Mouse (Mus musculus) heart, adult 2 months (tissue): Measurements from ENCODE around the gene Fgfr2. TPM values are rescaled to one million over a fixed set of nuclear protein-coding genes. Genes with fewer than 3 reads are reported as not detected.

Experiments
- DNase-seq, 2 experiments: peaks; one replicate each; pipeline ENCODE4 v3.0.0; 2021
- H3K27ac ChIP-seq: fragments of 200-600 bp; 2 replicates; pipeline ENCODE4 v1.8.1; 2022
- H3K27me3 ChIP-seq: fragments of 200-500 bp; 2 replicates; pipeline ENCODE4 v1.6.1; 2012; ENCODE audit warnings: mild to moderate bottlenecking, low read length, inconsistent platforms, mixed read lengths; ENCODE audit not compliant: control insufficient read depth, insufficient read depth
- H3K36me3 ChIP-seq: fragments of 200-500 bp; 2 replicates; pipeline ENCODE4 v1.6.1; 2012; ENCODE audit warnings: low read length, inconsistent platforms; ENCODE audit not compliant: control insufficient read depth, insufficient read depth
- H3K4me1 ChIP-seq: fragments of 200-500 bp; 2 replicates; pipeline ENCODE4 v1.6.1; 2011; ENCODE audit warnings: low read length; ENCODE audit not compliant: control insufficient read depth, insufficient read depth
- H3K4me3 ChIP-seq: fragments of 200-600 bp; 2 replicates; pipeline ENCODE4 v1.8.1; 2022
- H3K79me2 ChIP-seq: fragments of 200-500 bp; replicated peaks from 2 replicates; pipeline ENCODE4 v1.6.1; 2012; ENCODE audit warnings: mild to moderate bottlenecking, inconsistent platforms, low read length, moderate library complexity, mixed read lengths; ENCODE audit not compliant: control insufficient read depth, insufficient read depth
- H3K9ac ChIP-seq: fragments of 200-500 bp; 2 replicates; pipeline ENCODE4 v1.6.1; 2012; ENCODE audit warnings: low read depth, mild to moderate bottlenecking, control low read depth, inconsistent platforms, low read length, mixed read lengths
- CTCF ChIP-seq: fragments of 200-600 bp; IDR thresholded peaks from 2 replicates; pipeline ENCODE4 v1.8.1; 2022; ENCODE audit warnings: antibody characterized with exemption, mild to moderate bottlenecking, moderate library complexity
- EP300 ChIP-seq: fragments of 200-500 bp; IDR thresholded peaks from 2 replicates; pipeline ENCODE4 v1.6.1; 2011; ENCODE audit warnings: low read depth, low read length, control low read depth; ENCODE audit not compliant: insufficient read depth
- POLR2A ChIP-seq: fragments of 200-500 bp; IDR thresholded peaks from 2 replicates; pipeline ENCODE4 v1.6.1; 2011; ENCODE audit warnings: mild to moderate bottlenecking, low read depth, low read length, control low read depth; ENCODE audit not compliant: insufficient read depth
- WGBS: fragments of 180-500 bp; shearing (Covaris S2); methylation state at CpG from one replicate; pipeline ENCODE4 v1.1.7; 2018; 5-methylcytosine and 5-hydroxymethylcytosine counted together
- intact Hi-C: fragments of 180-260 bp; cut with DNase I; formaldehyde crosslinking; loops from one replicate; pipeline ENCODE4 v1.15.1; 2025
- polyA plus RNA-seq: library from polyadenylated mRNA; depleted of rRNA; stranded (reverse); fragments of >200 nt; gene quantifications from 2 replicates; pipeline ENCODE4 v1.2.3, GENCODE M21; 2012
- total RNA-seq, 2 experiments: library from RNA; stranded (reverse); gene quantifications; 2 replicates each; pipeline ENCODE4 v1.2.3; 2021

The Fgfr2 gene
- total and polyA plus RNA-seq, 3 experiments, result 1.1 to 2.0 (median 1.3) TPM

DNA sequence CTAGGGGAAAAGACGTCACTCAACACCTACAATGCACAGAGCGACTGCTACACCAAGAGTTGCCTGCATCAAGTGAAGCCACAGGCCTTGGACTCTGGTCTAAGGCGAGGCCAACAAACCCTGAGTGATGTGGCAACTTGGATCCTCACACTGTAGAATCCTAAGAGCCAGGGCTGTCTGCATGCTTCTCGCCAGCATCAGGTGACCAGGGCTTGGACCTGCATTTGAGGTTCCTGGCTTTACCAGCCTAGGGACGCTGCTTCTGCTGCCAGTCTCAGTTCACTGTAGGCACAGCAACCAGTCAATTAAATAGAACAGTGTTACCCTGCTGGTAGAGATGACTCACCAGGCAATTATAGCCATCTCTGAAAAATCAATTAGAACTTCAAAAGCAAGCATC lies 1011.4 kb downstream of the Fgfr2 start:
- intact Hi-C loops, result no loop called here
- Histone ChIP-seq H3K79me2 (no peaks in the 10 kb centered on the region), H3K27ac (no peak overlapping the region), H3K4me1 (no peaks in the 10 kb centered on the region), H3K27me3 (0 out of 2 replicates have a peak, but pooled peaks cover 2% of the 10 kb centered on the region), H3K36me3 (no peaks in the 10 kb centered on the region), H3K9ac (no peak overlapping the region), H3K4me3 (no peak overlapping the region)
- WGBS, result 59% methylated on average over 5 of the region's 5 CpGs
- TF ChIP-seq CTCF, result no peak
- no peak for TF ChIP-seq POLR2A
- TF ChIP-seq EP300, result no peak
- no peak for DNase-seq

- DNase-seq, result no peak
These were observed 1012.8 kb downstream of the Fgfr2 start for GRCm38 (mm10) chr7:132110308-132110707.

DNA sequence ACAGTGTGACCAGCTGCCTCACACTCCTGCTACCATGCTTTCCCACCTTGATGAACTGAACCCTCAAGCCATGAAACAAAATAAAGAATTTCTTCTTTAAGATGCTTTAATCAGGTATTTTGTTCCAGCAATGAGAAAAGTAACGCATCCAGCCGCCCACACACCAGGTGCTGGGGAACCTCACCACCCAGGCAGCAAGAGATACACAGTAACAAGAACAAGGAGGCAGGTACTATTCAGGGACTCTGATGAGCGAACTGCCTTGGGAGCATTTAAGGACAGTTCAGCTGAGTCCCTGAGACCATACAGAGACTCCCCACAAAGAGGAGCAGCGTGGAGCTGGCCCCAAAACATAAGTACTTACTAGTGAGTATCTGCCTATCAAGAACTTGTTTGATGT lies 1016.3 kb downstream of the Fgfr2 start:
- no peak for DNase-seq
- 68% methylated on average over 4 of the region's 4 CpGs for WGBS
- Histone ChIP-seq H3K9ac (no peak overlapping the region), H3K27me3 (0 out of 2 replicates have a peak, but pooled peaks cover 2% of the 10 kb centered on the region), H3K4me1 (no peaks in the 10 kb centered on the region), H3K27ac (no peak overlapping the region), H3K79me2 (no peaks in the 10 kb centered on the region), H3K36me3 (no peaks in the 10 kb centered on the region), H3K4me3 (no peak overlapping the region)
- TF ChIP-seq CTCF (no peak), POLR2A (no peak), EP300 (no peak)
- intact Hi-C loops, result no loop called here

More at GRCm38 (mm10) chr7:132110308-132110707, 1012.8 kb downstream of the Fgfr2 start:
- Histone ChIP-seq H3K79me2 (no peaks in the 10 kb centered on the region), H3K27ac (no peak overlapping the region), H3K9ac (no peak overlapping the region), H3K27me3 (0 out of 2 replicates have a peak, but pooled peaks cover 2% of the 10 kb centered on the region), H3K4me3 (no peak overlapping the region), H3K4me1 (no peaks in the 10 kb centered on the region), H3K36me3 (no peaks in the 10 kb centered on the region)
- WGBS, result 86% methylated on average over 3 of the region's 3 CpGs
- intact Hi-C loops, result no loop called here
- TF ChIP-seq POLR2A (no peak), EP300 (no peak), CTCF (no peak)

DNA sequence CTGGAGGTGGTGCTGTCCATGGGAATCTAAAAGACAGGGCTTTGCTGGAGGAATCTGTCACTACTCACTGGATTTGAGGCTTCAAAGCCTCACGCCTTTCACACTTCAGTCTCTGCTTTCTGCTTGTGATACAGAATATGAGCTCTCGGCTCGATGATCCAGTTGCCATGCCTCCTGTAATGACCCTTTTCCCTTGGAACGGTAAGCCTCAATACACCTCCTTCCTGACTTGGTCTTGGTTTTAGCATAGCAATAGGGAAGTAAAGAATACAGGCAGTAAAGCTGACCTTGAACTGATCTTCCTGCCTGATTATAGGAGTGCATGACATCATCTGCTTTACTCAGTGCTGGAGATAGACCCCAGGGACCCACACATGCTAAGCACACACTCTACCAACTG lies 1017.8 kb downstream of the Fgfr2 start:
- 55% methylated on average over 4 of the region's 4 CpGs for WGBS
- Histone ChIP-seq H3K4me3 (no peak overlapping the region), H3K27me3 (0 out of 2 replicates have a peak, but pooled peaks cover 2% of the 10 kb centered on the region), H3K27ac (no peak overlapping the region), H3K4me1 (no peaks in the 10 kb centered on the region), H3K9ac (no peak overlapping the region), H3K36me3 (no peaks in the 10 kb centered on the region), H3K79me2 (no peaks in the 10 kb centered on the region)
- no peak for DNase-seq
- intact Hi-C loops, result no loop called here
- TF ChIP-seq CTCF (no peak), EP300 (no peak), POLR2A (no peak)

GRCm38 (mm10) chr7:132098441-132098840 lies 1024.7 kb downstream of the Fgfr2 start:
- WGBS, result 38% methylated on average over 4 of the region's 4 CpGs
- H3K4me1 ChIP-seq, result no peaks in the 10 kb centered on the region
- no peaks in the 10 kb centered on the region for H3K27me3 ChIP-seq
- no peak for DNase-seq
- no peak overlapping the region for H3K27ac ChIP-seq
- H3K36me3 ChIP-seq, result no peaks in the 10 kb centered on the region
- H3K4me3 ChIP-seq, result no peak overlapping the region
- no peaks in the 10 kb centered on the region for H3K79me2 ChIP-seq
- intact Hi-C loops, result no loop called here
- TF ChIP-seq EP300 (no peak), POLR2A (no peak), CTCF (no peak)
- no peak overlapping the region for H3K9ac ChIP-seq

DNA sequence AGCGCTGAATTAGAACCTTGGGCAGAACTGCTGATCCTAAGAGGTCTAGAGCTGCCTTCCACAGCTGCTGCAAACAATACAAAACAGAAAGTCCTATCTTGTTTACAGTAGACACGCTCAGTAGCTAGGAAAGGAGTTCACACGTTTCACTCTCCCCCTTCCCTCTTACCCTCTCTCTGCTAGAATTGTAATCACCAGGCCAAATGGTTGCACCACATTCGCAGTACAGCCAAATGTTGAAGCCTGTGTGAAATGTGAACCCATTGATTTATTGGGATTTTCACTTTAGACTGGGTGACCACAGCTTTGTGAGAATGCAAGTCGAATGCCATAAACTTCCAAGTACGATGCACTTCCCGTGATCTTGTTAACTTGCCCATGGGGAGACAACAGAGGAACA lies 1028.5 kb downstream of the Fgfr2 start:
- Histone ChIP-seq H3K4me3 (no peak overlapping the region), H3K27me3 (no peaks in the 10 kb centered on the region), H3K4me1 (no peaks in the 10 kb centered on the region), H3K36me3 (no peaks in the 10 kb centered on the region), H3K27ac (no peak overlapping the region), H3K9ac (no peak overlapping the region), H3K79me2 (no peaks in the 10 kb centered on the region)
- intact Hi-C loops, result no loop called here
- peak in 1 of 2 experiments; percentile 9 for DNase-seq
- no peak for TF ChIP-seq POLR2A
- 44% methylated on average over 7 of the region's 7 CpGs for WGBS

GRCm38 (mm10) chr7:132091551-132091950 lies 1031.6 kb downstream of the Fgfr2 start:
- no peak for DNase-seq

More at GRCm38 (mm10) chr7:132091551-132091950, 1031.6 kb downstream of the Fgfr2 start:
- H3K9ac ChIP-seq, result no peak overlapping the region
- TF ChIP-seq EP300, result no peak
- no peak for TF ChIP-seq CTCF
- no peak for TF ChIP-seq POLR2A
- no peak overlapping the region for H3K27ac ChIP-seq
- peaks cover 3% of the 10 kb centered on the region for H3K4me1 ChIP-seq
- no peaks in the 10 kb centered on the region for H3K36me3 ChIP-seq
- no peak overlapping the region for H3K4me3 ChIP-seq
- intact Hi-C loops, result no loop called here
- no peaks in the 10 kb centered on the region for H3K79me2 ChIP-seq
- 74% methylated on average over 7 of the region's 7 CpGs for WGBS
- no peaks in the 10 kb centered on the region for H3K27me3 ChIP-seq
